Mouse (Mus musculus) left cerebral cortex, postnatal 36 days (tissue): ENCODE results near the gene Spata31. TPM values are rescaled to one million over a fixed set of nuclear protein-coding genes. Genes with fewer than 3 reads are reported as not detected.

Experiments
- DNase-seq, 2 experiments: peaks; one replicate each; pipeline ENCODE4 v3.0.0; 2021 to 2022; ENCODE audit warnings: low spot score in 2 of 2, mixed read lengths in 1 of 2
- intact Hi-C: fragments of 180-260 bp; cut with DNase I; formaldehyde crosslinking; loops from one replicate; pipeline ENCODE4 v1.15.1; 2025
- total RNA-seq, 2 experiments: library from RNA; stranded (reverse); gene quantifications; 2 replicates each; pipeline ENCODE4 v1.2.3; 2021

The Spata31 gene
- not detected for total RNA-seq

- no peak for DNase-seq
- intact Hi-C loops = no loop called here
Measured at GRCm38 (mm10) chr13:64917191-64917590, at the start of gene Spata31. Spata31 (plus strand) TSS chr13:64917406.

DNA sequence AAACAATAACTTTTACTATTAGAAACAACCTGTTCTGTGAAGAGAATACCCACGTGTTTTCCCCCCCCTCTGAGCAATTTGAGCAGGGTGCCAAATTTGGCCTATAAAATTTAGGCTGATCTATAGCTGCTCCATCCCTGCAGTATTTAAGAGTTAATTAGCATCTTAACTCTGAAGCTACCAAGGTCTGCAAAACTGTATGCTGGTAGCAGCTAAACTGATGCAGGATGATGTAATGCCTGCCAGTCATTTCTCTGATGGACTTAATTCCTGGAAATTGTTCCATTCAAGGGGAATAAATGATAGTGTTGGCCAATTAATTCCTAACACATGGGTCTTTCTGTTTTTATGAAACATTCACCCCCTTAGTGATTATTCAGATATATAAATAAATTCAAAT lies 14.1 kb upstream of the Spata31 start:
- intact Hi-C loops = loop anchor here (2.0 to 10.0 kb wide), 2 partner anchors 454 to 588 kb away; partner anchors contain the start of gene Aaed1
- DNase-seq = no peak

DNA sequence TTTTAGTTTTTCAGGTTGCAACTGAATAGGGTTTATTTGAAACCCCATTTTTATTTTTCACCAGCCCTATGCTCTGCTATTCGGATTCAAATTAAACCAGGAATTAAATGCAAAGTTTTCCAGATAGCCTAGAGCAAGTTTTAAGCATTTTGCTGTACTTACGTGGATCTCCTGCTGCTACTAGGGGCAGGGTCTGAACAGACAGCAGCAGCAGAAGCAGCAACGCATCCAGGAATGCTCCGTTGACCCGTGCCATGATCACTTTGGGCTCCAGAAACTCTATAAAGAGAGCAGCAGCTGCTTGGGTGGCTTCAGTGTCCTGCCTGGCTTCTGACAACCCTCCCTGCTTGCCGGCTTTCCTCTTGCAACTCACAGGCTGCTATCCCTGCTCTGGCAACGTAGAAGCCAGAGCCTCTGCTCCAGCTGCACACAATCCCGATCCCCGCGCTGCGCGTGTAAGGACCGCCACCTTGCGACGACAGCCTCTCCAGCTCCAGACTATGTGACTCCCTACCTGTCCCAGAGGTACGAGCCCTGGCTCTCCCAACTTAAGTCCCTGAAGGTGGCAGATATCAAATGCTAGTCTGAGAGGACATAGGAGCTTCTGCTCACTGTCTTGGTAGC lies 13.5 kb upstream of the Spata31 start, which contains the start of gene Cntnap3:
Cntnap3 (minus strand) TSS at position 371 of the 624 bp plus-strand sequence.
- DNase-seq = peak; percentile 18 to 46

More for the DNA sequence above, 13.5 kb upstream of the Spata31 start, which contains the start of gene Cntnap3:
- intact Hi-C loops = loop anchor here (2.0 to 10.0 kb wide), 2 partner anchors 455 to 589 kb away; partner anchors contain the start of gene Aaed1

Other genes starting within 250 kb of the Spata31 start
- gene Cntnap3, start 13.5 kb upstream of the Spata31 start, total RNA-seq = 1 to 10 TPM; 4.9 to 6.0 TPM
- under 1 TPM in 1 of 2 experiments, not detected in 1; 0.10 TPM for gene Spata31d1c, start 115.7 kb downstream of the Spata31 start, total RNA-seq
- not detected for gene Prss47, start 135.4 kb downstream of the Spata31 start, total RNA-seq
- gene Mfsd14b, start 195.6 kb downstream of the Spata31 start, total RNA-seq = 10 to 100 TPM; 43.4 to 45.4 TPM
- not detected for gene Olfr465-ps1, start 220.7 kb downstream of the Spata31 start, total RNA-seq
- not detected for gene Olfr466, start 232.8 kb downstream of the Spata31 start, total RNA-seq